ENCODE assay signal across 16 mouse cellular contexts in genomic region chr11:89996856-89997255, GRCm38 (mm10). TPM values are rescaled to one million over a fixed set of nuclear protein-coding genes. Genes with fewer than 3 reads are reported as not detected.
DNase-seq lines count a peak whose midpoint lies in the region; ATAC-seq lines count a peak whose summit lies in the region.
"Had no signal": no experiment of that assay in that cellular context is flagged by ENCODE, and none has a peak within 500 bp of the region (broad histone marks: within the 10 kb centered on the region; RNA-seq: fewer than 3 reads in every experiment).

No protein-coding gene starts in this region.

- H3K9me3 ChIP-seq in heart, embryonic 10.5 days: no peaks in the 10 kb centered on the region
- no peaks in the 10 kb centered on the region for H3K9me3 ChIP-seq in neural tube, embryonic 15.5 days (replicated peaks)
- H3K9me3 ChIP-seq: heart, embryonic 13.5 days; limb, embryonic 15.5 days; midbrain, embryonic 12.5 days had no signal

- DNase-seq in heart, embryonic 10.5 days (ENCODE audit: low spot score): peak; percentile 10
- no peak for DNase-seq in heart, postnatal 4 days
- DNase-seq in NIH3T3 (ENCODE audit: low read depth): peak; percentile 38
- peak; percentile 67 to 69 for DNase-seq in kidney, postnatal 36 days
- DNase-seq in lung, postnatal 36 days: peak; percentile 74
- DNase-seq in urinary bladder, postnatal 14 days (ENCODE audit: low spot score): no peak
- no peak for DNase-seq in embryo, embryonic 9.5 days (ENCODE audit: extremely low spot score)
- DNase-seq: cerebellum, adult 11-12 months; gastrocnemius, postnatal 14 days had no signal

- no peaks in the 10 kb centered on the region for H3K27me3 ChIP-seq in heart, embryonic 10.5 days (ENCODE audit: insufficient read depth, poor library complexity, severe bottlenecking)
- no peaks in the 10 kb centered on the region for H3K27me3 ChIP-seq in neural tube, embryonic 15.5 days (replicated peaks)
- H3K27me3 ChIP-seq: heart, embryonic 13.5 days; limb, embryonic 15.5 days; midbrain, embryonic 12.5 days had no signal

- no peak overlapping the region for H3K27ac ChIP-seq in heart, embryonic 10.5 days
- no peak overlapping the region for H3K27ac ChIP-seq in neural tube, embryonic 15.5 days (replicated peaks)
- H3K27ac ChIP-seq: heart, embryonic 13.5 days; left cerebral cortex, adult 2 months; limb, embryonic 15.5 days; midbrain, embryonic 12.5 days had no signal

- H3K4me1 ChIP-seq in heart, embryonic 10.5 days: 0 out of 2 replicates have a peak, but pooled peaks cover 6% of the 10 kb centered on the region
- no peaks in the 10 kb centered on the region for H3K4me1 ChIP-seq in neural tube, embryonic 15.5 days

- no peak overlapping the region for H3K4me3 ChIP-seq in heart, embryonic 10.5 days
- H3K4me3 ChIP-seq in neural tube, embryonic 15.5 days (replicated peaks): no peak overlapping the region
- H3K4me3 ChIP-seq: heart, embryonic 13.5 days; left cerebral cortex, adult 2 months; limb, embryonic 15.5 days; midbrain, embryonic 12.5 days; myocyte had no signal

- no peak overlapping the region for H3K9ac ChIP-seq in neural tube, embryonic 15.5 days (replicated peaks)
- H3K9ac ChIP-seq: heart, embryonic 13.5 days; limb, embryonic 15.5 days; midbrain, embryonic 12.5 days had no signal

- no peak for ATAC-seq in neural tube, embryonic 15.5 days (ENCODE audit: low FRiP score)
- ATAC-seq: forebrain, embryonic 16.5 days had no signal

- no peaks in the 10 kb centered on the region for H3K36me3 ChIP-seq in heart, embryonic 10.5 days
- H3K36me3 ChIP-seq in neural tube, embryonic 15.5 days: no peaks in the 10 kb centered on the region
- H3K36me3 ChIP-seq: heart, embryonic 13.5 days; limb, embryonic 15.5 days; midbrain, embryonic 12.5 days had no signal

- WGBS in heart, embryonic 10.5 days: 86% methylated on average over 7 of the region's 7 CpGs
- WGBS in neural tube, embryonic 15.5 days: 71% methylated on average over 7 of the region's 7 CpGs

- no peak overlapping the region for H3K4me2 ChIP-seq in neural tube, embryonic 15.5 days
- H3K4me2 ChIP-seq: heart, embryonic 13.5 days; limb, embryonic 15.5 days; midbrain, embryonic 12.5 days had no signal

RNA-seq across cellular contexts. Expression of gene Pctp, which starts 5.8 kb away (rescaled TPM):
- 26.2 and 28.5 TPM in 2 replicates for polyA plus RNA-seq in heart, embryonic 10.5 days (2016; fragmentation: Nextera tagmentation; extraction: Ambion mirVana)
- 1 to 10 TPM; 4.3 to 4.8 TPM for total RNA-seq in heart, postnatal 4 days (2021)
- polyA plus RNA-seq in neural tube, embryonic 15.5 days (2015; fragmentation: Nextera tagmentation; extraction: Ambion mirVana): 1.7 and 4.2 TPM in 2 replicates

RNA-seq across cellular contexts. Expression of gene Tmem100, which starts 33.3 kb away (rescaled TPM):
- 13.6 and 14.1 TPM in 2 replicates for polyA plus RNA-seq in heart, embryonic 10.5 days (2016; fragmentation: Nextera tagmentation; extraction: Ambion mirVana)
- 10 to 100 TPM; 27.3 to 29.6 TPM for total RNA-seq in heart, postnatal 4 days (2021)
- 23.0 and 24.1 TPM in 2 replicates for polyA plus RNA-seq in neural tube, embryonic 15.5 days (2015; fragmentation: Nextera tagmentation; extraction: Ambion mirVana)
- polyA plus RNA-seq: myocyte had no signal

Comparison
In these comparisons a context has a peak if more than half of its experiments do, and no peak if none do; other contexts are left out.
1. DNase-seq: peak in heart, embryonic 10.5 days (single experiment), NIH3T3 (single experiment), kidney, postnatal 36 days (2 of 2) and lung, postnatal 36 days (single experiment); none in heart, postnatal 4 days (single experiment), urinary bladder, postnatal 14 days (single experiment) and embryo, embryonic 9.5 days (single experiment).